Mouse (Mus musculus): Measurements from ENCODE around the gene Wasf3.

- TF ChIP-seq CTCF (IDR thresholded peaks at IDR 0.05; ENCODE audit: borderline replicate concordance, extremely low read depth, insufficient read depth, insufficient read length), result no peak
- TF ChIP-seq POLR2A (IDR thresholded peaks at IDR 0.05; ENCODE audit: borderline replicate concordance, extremely low read depth, insufficient read depth, insufficient read length, poor library complexity, severe bottlenecking), result no peak
These were observed 24.4 kb upstream of the Wasf3 start for GRCm38 (mm10) chr5:146360386-146360785.

Measured in brain, embryonic 14.5 days (tissue).